Mouse (Mus musculus): ENCODE results near the gene Vcam1. TPM values are rescaled to one million over a fixed set of nuclear protein-coding genes. Genes with fewer than 3 reads are reported as not detected.

The Vcam1 gene
- 9.6 and 10.2 TPM in 2 replicates for polyA plus RNA-seq (2012; rRNA removed)

DNA sequence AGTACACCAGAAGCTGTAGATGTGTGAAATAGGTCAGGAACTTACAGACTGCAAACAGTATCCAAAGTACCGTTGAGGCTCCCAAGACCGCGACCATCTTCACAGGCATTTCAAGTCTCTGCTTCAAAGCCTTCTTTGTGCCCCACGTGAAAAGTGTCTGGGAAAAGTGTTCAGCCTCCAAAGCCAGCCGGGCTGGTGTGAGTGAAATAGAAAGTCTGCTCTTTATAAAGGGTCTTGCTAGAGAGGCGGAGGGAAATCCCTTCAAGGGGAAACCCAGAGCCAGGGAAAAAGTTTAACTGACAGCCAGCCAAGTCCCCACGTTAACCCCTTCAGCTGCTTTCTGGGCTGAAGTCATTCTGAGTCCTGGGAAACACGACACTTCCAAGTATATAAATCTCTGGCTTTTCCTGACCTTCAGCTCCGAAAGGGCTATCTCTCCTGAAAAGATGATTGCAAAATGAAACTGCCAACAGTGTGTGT lies at the start of gene Vcam1:
Gene Vcam1 (minus strand): TSS at position 430 of the 480 bp plus-strand sequence.
- 5% methylated on average over 9 of the region's 9 CpGs for WGBS

DNA sequence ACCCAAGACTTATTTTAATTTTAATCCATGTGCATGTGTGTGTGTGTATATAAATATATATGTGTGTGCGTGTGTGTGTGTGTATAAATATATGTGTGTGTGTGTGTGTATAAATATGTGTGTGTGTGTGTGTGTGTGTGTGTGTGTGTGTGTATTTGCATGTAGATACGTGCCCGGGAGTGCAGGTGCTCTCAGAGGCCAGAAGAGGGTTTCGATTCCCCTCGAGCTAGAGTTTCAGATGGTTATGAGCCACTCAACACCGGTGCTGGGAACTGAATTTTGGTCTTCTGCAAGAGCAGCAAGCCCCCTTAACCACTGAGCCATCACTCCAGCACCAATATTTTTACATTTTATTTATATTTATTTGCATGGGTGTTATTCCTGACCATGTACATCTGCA lies 45.6 kb upstream of the Vcam1 start:
- WGBS: 83% methylated on average over 6 of the region's 6 CpGs
- no peaks in the 10 kb centered on the region for H3K4me1 ChIP-seq (ENCODE audit: control insufficient read depth, insufficient read depth, low read length)
- no peak overlapping the region for H3K4me3 ChIP-seq (replicated peaks; ENCODE audit: extremely low read depth, low read depth, low read length)
- TF ChIP-seq POLR2A (IDR thresholded peaks at IDR 0.05; ENCODE audit: borderline replicate concordance, extremely low read depth, low read depth, low read length) (no peak), CTCF (IDR thresholded peaks at IDR 0.05; ENCODE audit: insufficient read depth, low read length) (no peak)
- DNase-seq: no peak

More for the DNA sequence above, at the start of gene Vcam1:
- DNase-seq: peak; percentile 37
- no peak for TF ChIP-seq POLR2A (IDR thresholded peaks at IDR 0.05; ENCODE audit: borderline replicate concordance, extremely low read depth, low read depth, low read length)
- no peak for TF ChIP-seq CTCF (IDR thresholded peaks at IDR 0.05; ENCODE audit: insufficient read depth, low read length)
- peak within 1 kb of the TSS; percentile 71 for H3K4me3 ChIP-seq (replicated peaks; ENCODE audit: extremely low read depth, low read depth, low read length)
- no peaks in the 10 kb centered on the region for H3K4me1 ChIP-seq (ENCODE audit: control insufficient read depth, insufficient read depth, low read length)

DNA sequence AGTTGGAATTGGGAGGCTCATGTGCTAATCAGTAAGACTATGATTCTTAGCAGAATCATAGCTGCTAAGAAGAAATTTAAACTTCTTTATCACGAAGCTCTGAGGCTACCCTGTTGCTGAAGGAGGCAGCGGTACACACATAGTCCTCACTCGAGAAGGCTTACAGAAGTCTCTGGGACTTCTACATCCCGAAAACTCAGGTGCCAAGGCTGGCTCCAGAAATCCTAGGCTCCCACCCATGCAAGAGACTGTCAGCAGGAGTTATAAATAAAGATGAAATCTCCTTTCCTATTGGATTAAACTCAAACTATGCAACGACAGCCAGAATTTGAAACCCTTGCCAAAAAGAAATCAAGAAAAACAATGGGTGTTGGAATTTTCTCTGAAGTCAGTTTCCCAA lies 42.0 kb upstream of the Vcam1 start:
- no peak overlapping the region for H3K4me3 ChIP-seq (replicated peaks; ENCODE audit: extremely low read depth, low read depth, low read length)
- WGBS: 46% methylated on average over 5 of the region's 5 CpGs
- peaks cover 2% of the 10 kb centered on the region; the same call in 1 of the 2 replicates for H3K4me1 ChIP-seq (ENCODE audit: control insufficient read depth, insufficient read depth, low read length)
- no peak for DNase-seq
- TF ChIP-seq CTCF (IDR thresholded peaks at IDR 0.05; ENCODE audit: insufficient read depth, low read length) (no peak), POLR2A (IDR thresholded peaks at IDR 0.05; ENCODE audit: borderline replicate concordance, extremely low read depth, low read depth, low read length) (no peak)

GRCm38 (mm10) chr3:116168056-116168455 lies 38.6 kb upstream of the Vcam1 start:
- H3K4me1 ChIP-seq (ENCODE audit: control insufficient read depth, insufficient read depth, low read length): peaks cover 2% of the 10 kb centered on the region; the same call in 1 of the 2 replicates
- WGBS: 60% methylated on average over 2 of the region's 2 CpGs
- DNase-seq: no peak
- no peak for TF ChIP-seq POLR2A (IDR thresholded peaks at IDR 0.05; ENCODE audit: borderline replicate concordance, extremely low read depth, low read depth, low read length)
- no peak for TF ChIP-seq CTCF (IDR thresholded peaks at IDR 0.05; ENCODE audit: insufficient read depth, low read length)
- no peak overlapping the region for H3K4me3 ChIP-seq (replicated peaks; ENCODE audit: extremely low read depth, low read depth, low read length)

- TF ChIP-seq POLR2A (IDR thresholded peaks at IDR 0.05; ENCODE audit: borderline replicate concordance, extremely low read depth, low read depth, low read length): no peak
- TF ChIP-seq CTCF (IDR thresholded peaks at IDR 0.05; ENCODE audit: insufficient read depth, low read length): no peak
- H3K4me1 ChIP-seq (ENCODE audit: control insufficient read depth, insufficient read depth, low read length): peaks cover 2% of the 10 kb centered on the region; the same call in 1 of the 2 replicates
- no peak for DNase-seq
- H3K4me3 ChIP-seq (replicated peaks; ENCODE audit: extremely low read depth, low read depth, low read length): no peak overlapping the region
- WGBS: 61% methylated on average over 8 of the region's 8 CpGs
Measured at GRCm38 (mm10) chr3:116166296-116166695, 36.8 kb upstream of the Vcam1 start.

DNA sequence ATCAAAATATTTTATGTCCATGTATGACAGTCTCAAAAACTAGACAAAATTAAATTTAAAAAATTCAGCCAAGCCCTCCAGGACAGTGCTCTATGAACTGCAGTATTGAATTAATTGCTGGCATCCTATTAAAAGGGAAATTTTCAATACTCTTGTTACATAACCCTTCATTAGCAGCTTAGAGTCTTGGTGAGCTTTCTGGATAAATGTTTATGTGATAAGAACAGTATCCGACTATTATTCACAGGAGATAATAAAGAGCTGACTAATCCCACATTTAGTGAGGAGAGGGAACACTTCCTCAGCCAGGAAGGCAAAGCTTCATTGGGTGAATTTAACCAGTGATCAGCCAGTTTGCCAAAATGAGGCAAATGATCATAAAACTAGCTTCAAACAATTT lies 35.5 kb upstream of the Vcam1 start:
- 31% methylated on average over 1 of the region's 1 CpGs for WGBS

DNA sequence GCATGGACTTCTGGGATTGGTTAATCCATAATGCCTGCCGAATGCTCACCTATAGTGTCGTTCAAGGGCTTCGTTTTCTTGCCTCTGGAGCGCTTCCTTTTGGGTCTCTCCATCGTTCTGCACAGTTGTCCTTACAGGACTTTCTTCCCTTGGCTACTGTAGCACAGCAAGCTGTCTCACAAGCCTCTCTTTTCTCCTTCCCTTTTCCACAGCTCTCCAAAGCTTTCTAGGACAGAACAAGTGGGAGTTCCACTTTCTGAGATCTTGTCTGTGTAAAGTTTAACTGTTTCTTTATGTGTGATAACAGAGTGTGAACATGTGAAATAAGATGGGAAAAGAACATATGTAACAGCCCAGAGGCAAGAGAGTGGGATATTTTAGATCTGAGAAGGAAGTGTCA lies 34.0 kb upstream of the Vcam1 start:
- Histone ChIP-seq H3K4me3 (replicated peaks; ENCODE audit: extremely low read depth, low read depth, low read length) (no peak overlapping the region), H3K4me1 (ENCODE audit: control insufficient read depth, insufficient read depth, low read length) (peaks cover 2% of the 10 kb centered on the region; the same call in 1 of the 2 replicates)
- 87% methylated on average over 5 of the region's 5 CpGs for WGBS
- TF ChIP-seq POLR2A (IDR thresholded peaks at IDR 0.05; ENCODE audit: borderline replicate concordance, extremely low read depth, low read depth, low read length) (no peak), CTCF (IDR thresholded peaks at IDR 0.05; ENCODE audit: insufficient read depth, low read length) (no peak)
- DNase-seq: no peak

More for the DNA sequence above, 35.5 kb upstream of the Vcam1 start:
- no peak for DNase-seq
- H3K4me1 ChIP-seq (ENCODE audit: control insufficient read depth, insufficient read depth, low read length): peaks cover 2% of the 10 kb centered on the region; the same call in 1 of the 2 replicates
- TF ChIP-seq CTCF (IDR thresholded peaks at IDR 0.05; ENCODE audit: insufficient read depth, low read length) (no peak), POLR2A (IDR thresholded peaks at IDR 0.05; ENCODE audit: borderline replicate concordance, extremely low read depth, low read depth, low read length) (no peak)
- H3K4me3 ChIP-seq (replicated peaks; ENCODE audit: extremely low read depth, low read depth, low read length): no peak overlapping the region

DNA sequence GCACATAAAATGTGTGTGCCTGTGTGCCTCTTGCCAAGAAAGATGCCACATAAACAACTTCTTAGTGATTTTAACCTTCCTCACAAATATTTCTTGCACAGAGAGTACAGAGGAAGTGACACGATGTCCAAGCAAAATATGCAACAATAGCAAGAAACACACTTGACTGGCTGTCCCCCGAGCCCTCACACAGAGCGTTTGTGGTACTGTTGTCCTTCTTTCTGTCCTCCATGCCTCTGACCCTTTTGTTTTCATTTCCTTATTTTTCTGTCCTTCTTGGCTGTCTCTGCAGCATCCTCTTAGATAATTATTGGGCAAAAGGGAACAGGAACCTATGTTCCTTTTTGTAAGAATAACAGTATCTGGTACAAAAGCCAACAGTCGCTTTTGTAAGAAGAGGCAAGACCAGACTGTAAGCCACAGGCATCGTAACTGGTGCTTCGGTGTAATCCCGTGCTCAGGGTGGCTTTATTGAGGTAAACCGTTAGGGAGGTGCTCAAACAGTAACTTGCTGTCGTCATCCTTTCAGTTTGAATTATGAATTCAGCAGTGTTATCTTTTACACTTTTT lies 32.7 kb upstream of the Vcam1 start:
- TF ChIP-seq CTCF (IDR thresholded peaks at IDR 0.05; ENCODE audit: insufficient read depth, low read length) (no peak), POLR2A (IDR thresholded peaks at IDR 0.05; ENCODE audit: borderline replicate concordance, extremely low read depth, low read depth, low read length) (no peak)
- Histone ChIP-seq H3K4me1 (ENCODE audit: control insufficient read depth, insufficient read depth, low read length) (no peaks in the 10 kb centered on the region), H3K4me3 (replicated peaks; ENCODE audit: extremely low read depth, low read depth, low read length) (no peak overlapping the region)
- 71% methylated on average over 9 of the region's 9 CpGs for WGBS
- no peak for DNase-seq

DNA sequence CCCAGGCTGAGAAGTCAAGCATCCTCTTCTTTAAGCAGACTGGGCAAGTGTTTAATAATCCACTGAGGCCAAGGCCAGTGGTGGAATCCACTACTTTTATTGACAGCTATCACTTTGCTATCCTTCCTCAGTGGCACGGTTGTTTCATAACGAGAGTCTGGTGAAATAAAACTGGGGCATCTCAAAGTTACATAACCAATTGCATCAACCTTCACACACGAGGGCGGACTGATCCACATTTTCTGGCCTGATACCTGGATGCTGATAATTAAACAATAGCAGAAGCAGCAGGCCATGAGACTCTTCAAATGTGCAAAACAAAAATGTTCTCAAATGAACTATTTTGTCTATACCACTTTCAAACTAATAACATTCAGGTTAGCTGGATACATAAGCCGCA lies 29.9 kb upstream of the Vcam1 start:
- 89% methylated on average over 5 of the region's 5 CpGs for WGBS
- no peak for DNase-seq
- TF ChIP-seq CTCF (IDR thresholded peaks at IDR 0.05; ENCODE audit: insufficient read depth, low read length): no peak
- TF ChIP-seq POLR2A (IDR thresholded peaks at IDR 0.05; ENCODE audit: borderline replicate concordance, extremely low read depth, low read depth, low read length): no peak
- Histone ChIP-seq H3K4me3 (replicated peaks; ENCODE audit: extremely low read depth, low read depth, low read length) (no peak overlapping the region), H3K4me1 (ENCODE audit: control insufficient read depth, insufficient read depth, low read length) (no peaks in the 10 kb centered on the region)

GRCm38 (mm10) chr3:116157447-116157990 lies 28.0 kb upstream of the Vcam1 start:
- no peak for TF ChIP-seq POLR2A (IDR thresholded peaks at IDR 0.05; ENCODE audit: borderline replicate concordance, extremely low read depth, low read depth, low read length)
- TF ChIP-seq CTCF (IDR thresholded peaks at IDR 0.05; ENCODE audit: insufficient read depth, low read length): no peak
- H3K4me3 ChIP-seq (replicated peaks; ENCODE audit: extremely low read depth, low read depth, low read length): no peak overlapping the region

More at GRCm38 (mm10) chr3:116157447-116157990, 28.0 kb upstream of the Vcam1 start:
- WGBS: 66% methylated on average over 13 of the region's 13 CpGs
- DNase-seq: no peak
- H3K4me1 ChIP-seq (ENCODE audit: control insufficient read depth, insufficient read depth, low read length): no peaks in the 10 kb centered on the region

Measured in lung, adult 2 months (tissue).